Mouse (Mus musculus) regulatory T cell (primary cell): ENCODE measurements at regions not wholly inside any gene's neighbourhood (a gene's known extent, or its start where the extent isn't known, plus 50 kb on each side); places are given as distances from the start of the nearest gene placed in this dataset.

ENCODE experiments used
- in situ Hi-C: fragments of 300-600 bp; cut with MboI, MseI; formaldehyde crosslinking; loops from one replicate; pipeline ENCODE4 v1.15.1; 2025; ENCODE audit warnings: high pct_unique_total_duplicates

DNA sequence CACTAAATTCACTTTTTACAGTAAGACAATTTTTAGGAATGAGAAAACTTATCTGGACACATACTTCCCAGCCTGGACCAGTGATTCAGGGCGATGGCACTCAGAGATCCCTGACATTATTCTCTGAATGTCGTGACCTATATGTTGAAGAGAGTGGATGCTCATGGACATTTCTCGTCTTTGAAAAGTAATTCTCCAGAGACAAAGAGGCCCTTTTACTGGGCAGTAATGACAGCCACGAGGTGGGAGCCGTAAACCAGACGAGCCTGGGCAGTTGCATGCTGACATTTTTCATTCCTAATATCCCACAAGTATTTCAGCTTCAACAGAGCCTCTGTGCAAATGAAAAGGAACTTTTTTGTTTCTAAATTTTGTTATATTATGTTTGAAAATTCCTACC is 1041.3 kb downstream of the Slc22a22 start:
- in situ Hi-C loops, result no loop called here

DNA sequence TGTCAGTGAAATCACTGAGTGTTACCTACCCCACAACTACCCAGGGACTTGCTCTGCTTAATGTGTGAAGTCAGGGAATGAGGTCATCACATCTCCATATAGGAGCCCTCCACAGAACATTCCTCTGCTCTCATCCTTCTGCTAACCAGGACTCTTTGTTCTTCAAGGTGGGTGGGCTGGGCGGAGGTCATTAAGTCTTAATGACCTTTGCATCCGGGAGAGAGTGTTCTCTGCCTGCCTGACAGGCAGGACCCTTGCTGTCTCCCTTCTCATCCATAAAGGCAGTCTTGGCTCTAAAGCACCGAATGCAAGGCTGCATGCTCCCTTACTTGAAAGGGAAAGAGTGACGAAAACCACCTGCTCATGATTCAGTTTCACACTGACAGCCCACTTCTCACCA is 1051.4 kb downstream of the Slc22a22 start:
- in situ Hi-C loops, result no loop called here

DNA sequence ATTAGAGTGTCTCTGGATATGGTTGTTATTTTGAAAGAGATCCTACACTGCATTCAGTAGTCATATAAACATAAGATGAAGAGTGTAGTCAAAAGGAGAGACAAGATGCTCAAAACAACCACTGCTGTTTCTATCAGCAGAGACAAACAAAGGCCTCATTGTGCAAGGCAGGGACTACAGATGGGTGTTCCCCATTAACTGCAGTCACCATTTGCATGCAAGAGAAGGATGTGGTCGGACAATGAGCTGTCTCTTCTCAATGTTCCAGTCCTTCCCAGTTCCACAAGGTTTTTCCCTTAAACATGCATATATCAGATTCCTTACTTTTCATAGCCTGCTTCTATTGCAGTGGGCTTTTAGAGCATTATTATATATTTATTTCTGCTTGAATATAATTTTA is 1056.7 kb downstream of the Slc22a22 start:
- in situ Hi-C loops, result no loop called here

DNA sequence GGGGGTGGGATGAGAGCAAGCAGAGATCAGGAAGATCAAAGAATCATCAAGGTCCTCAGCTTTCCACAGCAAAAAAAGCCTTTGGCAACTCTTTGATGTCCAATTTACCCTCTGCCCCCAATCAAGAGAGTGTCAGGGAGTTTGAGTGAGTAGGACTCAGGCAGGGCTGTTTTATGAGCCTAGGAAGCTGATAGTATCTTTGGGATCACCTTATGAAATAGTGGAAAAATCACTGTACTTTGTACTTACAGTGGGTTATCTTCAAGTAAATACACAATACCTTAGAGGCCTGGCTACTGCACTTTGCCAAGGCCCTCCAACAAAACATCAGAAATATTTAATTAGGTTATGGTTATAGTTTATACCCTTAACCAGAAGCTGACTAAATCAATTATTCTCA is 1085.4 kb downstream of the Slc22a22 start:
- in situ Hi-C loops, result no loop called here

DNA sequence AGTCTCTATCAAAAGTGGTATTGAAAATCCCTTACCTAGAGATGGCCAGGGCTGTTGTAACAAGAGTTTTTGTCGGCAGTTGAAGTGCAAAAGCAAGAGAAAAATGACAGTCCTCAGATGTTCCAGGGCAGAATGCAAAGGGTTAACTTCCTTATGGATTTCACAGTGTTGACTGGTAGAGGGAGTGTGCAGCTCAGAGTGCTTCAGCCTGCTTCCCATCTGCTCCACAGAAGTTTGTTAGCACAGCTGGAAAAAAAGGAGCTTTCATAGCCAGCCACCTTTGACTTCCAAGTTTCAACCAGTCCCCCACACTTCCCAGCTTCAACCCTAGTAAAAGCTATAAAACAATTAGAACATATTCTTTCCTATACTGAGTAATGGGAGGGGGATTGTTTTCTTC is 1098.9 kb downstream of the Slc22a22 start:
- in situ Hi-C loops, result no loop called here

DNA sequence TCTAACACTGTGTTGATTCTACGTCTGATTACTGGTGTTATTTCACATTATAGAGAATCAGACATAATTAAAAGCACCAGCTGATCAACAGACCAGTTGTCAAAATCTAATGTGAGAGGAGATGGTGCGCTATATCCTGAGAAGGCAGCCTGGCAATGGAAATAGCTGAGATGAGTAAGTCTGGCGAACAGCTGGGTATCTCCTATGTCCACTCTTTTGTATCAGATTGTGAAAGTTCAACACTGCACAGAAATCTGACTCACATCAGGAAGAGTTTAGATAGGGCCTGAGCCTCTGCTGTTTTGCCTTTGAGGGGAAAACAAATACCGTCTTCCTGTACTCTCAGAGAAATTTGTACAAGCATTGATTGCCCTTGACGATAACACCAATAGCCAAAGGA is 1126.5 kb downstream of the Slc22a22 start:
- in situ Hi-C loops, result no loop called here

DNA sequence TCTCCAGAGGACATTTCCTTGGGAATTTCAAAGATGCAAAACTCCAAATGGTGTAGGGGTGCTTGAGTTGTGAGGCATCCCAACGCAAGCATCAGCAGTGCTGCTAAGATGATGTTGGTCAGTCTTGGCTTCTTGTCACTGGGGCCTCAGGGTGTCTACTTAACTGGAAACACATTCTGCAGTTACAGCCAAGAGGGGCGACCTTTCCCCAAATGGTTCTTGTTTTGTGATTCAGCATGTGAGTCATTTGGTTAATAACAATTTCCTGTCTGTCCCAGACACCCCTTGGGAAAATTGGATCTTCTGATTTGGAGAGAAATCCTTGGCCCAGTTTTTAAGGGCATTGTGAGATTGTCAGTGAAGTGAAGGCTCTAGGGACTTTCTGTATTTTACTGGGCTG is 1131.3 kb downstream of the Slc22a22 start:
- in situ Hi-C loops, result loop anchor here (25.0 kb wide), 1 partner anchor 1166 kb away; no protein-coding TSS in a partner anchor

DNA sequence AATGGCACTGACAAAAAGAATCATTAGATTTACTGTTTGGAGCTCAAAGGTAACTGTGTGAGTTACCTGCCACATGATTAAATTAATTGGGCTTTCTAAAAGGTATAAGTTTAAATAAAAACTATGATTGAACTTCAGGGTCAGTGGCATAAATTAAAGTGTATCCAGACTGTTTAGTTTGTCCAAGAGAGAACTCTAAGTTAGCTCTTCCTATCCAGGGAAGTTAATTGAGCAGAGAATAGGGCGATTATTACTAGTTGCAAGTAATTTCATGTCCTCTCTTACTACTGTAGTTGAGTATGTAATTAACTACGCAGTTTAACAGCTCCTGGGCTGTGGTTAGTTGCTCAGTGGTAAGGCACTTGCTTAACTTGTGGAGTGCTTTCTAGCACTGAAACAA is 1132.5 kb downstream of the Slc22a22 start:
- in situ Hi-C loops, result loop anchor here (25.0 kb wide), 1 partner anchor 1167 kb away; no protein-coding TSS in a partner anchor

DNA sequence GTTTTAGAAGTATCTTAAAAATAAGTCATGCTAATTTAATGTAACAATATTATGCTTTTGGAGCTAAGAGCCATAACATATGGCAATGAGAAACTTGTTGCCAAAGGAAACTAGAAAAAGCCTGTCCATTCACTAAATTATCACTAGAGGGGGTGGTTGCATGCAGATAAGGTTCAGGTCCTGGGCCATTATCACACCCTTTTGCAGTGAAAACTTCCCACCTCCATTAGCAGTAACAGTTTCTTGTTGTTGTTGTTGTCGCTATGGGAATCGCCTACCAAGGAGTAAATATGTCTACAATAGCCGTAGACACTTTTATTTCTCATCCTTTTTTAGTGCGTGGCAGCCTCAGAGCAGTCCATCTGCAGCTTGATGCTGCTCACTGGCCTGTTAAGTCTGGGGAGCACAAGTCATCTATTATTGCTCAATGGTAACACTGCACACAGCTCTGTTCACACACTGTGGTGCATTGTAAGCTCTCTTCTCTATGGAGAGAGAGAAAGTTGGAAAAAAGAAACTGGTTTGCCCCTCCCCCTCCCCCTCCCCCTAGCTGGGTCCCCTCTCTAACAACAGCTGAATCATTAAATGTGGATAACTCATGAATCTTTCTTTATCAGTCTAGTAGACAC is 1133.0 kb downstream of the Slc22a22 start:
- in situ Hi-C loops, result loop anchor here (25.0 kb wide), 1 partner anchor 1168 kb away; no protein-coding TSS in a partner anchor

DNA sequence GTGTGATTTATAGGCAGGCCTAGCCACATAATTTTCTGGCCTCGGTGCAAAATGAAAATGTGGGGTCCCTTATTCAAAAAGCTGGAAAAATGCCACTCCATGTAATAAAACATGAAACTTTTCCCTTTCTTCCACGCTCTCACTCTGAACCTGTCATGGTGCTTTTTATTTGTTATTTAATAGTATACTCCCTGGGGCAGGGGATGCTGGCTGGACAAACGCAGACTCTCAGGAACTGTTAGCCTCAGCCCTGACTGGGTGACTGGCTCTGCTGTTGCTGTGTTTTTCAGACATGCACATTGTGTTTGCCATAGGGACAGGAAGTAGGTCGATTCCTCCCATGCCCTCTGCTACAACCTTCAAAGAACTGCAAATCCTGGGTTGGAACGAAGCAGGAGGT is 1139.5 kb downstream of the Slc22a22 start:
- in situ Hi-C loops, result loop anchor here (25.0 kb wide), 1 partner anchor 1174 kb away; no protein-coding TSS in a partner anchor

DNA sequence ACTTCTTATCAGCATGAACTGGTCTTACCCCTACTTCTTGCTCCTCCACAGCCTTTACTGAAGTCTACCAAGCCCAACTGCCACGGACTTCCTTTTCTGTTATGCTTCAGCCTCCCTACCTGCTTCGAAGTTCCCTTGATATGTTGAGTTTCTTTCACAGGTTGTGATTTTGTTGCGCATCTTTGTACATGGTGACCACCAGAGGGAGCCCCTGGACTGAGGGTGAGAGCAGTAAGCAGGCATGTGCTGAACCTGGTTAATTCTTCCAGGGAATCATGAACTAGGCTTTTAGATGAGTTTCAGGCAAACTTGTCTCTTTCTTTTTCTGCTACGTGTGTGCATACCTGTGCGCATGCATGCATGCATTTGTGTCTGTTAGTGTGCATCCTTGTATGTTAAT is 1141.0 kb downstream of the Slc22a22 start:
- in situ Hi-C loops, result loop anchor here (25.0 kb wide), 1 partner anchor 1176 kb away; no protein-coding TSS in a partner anchor

DNA sequence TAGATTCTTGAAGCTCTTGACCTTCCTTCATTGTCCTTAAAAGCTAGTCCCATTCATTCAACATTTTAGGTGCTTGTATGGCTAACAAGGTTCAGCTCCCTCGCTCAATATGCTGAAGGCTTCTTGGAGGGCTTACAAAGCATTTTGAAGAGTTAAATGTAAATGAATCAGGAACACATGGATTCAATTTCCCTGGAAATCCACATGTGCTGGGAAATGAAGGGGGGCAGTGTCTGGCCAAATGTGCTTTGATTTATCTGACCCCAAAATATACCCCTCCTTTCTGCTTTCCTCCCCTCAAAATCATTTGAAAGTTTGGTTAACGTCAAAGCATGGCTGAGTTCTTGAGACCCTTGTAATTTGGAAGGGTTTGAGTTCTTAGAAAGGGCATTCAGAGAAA is 1142.4 kb downstream of the Slc22a22 start:
- in situ Hi-C loops, result loop anchor here (25.0 kb wide), 1 partner anchor 1177 kb away; no protein-coding TSS in a partner anchor

DNA sequence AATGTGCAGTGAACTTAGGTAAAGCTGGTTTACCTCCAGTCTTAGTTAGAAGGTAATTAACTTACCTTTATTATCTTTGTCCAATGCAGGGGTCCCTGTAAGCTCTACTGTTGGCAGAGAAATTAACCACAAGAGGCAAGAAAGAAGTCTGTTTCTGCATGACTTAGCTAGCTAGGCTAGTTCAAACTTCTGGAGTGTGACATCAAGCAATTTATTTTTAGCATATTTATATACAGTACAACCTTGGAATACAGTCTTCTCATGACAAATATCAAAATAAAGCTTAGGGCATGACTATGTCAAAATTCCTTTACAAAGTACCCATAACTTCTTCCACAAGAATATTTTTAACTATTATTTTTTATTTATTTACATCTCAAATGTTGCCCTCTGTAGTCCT is 1156.9 kb downstream of the Slc22a22 start:
- in situ Hi-C loops, result no loop called here

DNA sequence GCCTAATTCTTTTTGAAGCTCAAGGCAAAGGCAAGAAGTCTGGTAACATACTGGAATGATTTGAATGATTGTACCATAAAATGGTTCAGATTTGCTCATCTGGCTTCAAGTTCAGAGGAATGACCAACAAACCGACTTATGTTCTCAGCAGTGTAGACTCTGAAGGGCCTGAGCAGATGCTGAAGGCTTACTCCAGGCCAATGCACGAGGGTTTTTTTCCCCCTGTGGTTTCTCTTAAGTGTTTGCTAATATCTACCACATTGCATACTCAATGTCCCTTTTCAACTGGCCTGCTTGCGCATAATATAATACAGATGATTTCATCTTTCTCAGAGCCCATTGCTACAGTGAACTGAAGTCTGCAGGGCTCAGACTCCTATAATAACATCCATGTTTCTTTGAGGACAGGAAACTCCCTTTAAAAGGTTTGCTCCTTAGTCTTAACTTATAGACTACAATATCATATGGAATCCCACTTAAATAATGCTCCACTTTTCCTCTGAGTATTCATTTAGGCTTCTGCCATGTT is 1182.5 kb downstream of the Slc22a22 start:
- in situ Hi-C loops, result no loop called here

DNA sequence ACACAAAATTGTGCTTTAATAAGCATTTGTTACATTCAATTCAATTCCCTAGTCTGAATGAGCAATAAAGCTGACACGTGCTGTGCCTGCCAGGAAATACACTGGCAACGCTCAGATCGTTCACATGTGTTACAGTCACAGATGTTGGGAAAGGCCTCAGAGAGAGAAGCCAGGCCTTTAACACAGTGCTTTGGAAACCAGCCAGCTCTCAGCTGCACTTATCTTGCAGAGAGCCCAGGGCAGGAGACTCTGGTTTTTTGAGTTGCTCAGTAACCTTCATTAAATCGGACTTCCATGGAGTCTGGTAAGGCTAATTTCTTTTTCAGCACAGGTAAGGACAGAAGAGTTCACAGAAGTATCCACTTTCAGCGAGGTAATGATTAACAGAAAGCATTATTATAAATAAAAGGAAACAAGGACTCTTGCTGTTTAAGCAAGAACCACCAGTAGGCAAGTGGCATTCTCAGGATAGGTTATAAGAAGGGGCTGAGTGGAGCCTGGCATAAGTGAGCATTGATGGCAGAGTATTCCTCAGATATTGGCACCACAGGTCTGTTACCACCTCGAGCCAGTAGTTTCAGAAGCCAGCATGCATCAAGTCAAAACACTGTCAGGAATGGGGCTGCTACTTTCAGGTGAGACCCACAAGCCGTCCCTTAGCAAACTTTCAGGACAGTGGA is 1198.7 kb downstream of the Slc22a22 start:
- in situ Hi-C loops, result no loop called here

DNA sequence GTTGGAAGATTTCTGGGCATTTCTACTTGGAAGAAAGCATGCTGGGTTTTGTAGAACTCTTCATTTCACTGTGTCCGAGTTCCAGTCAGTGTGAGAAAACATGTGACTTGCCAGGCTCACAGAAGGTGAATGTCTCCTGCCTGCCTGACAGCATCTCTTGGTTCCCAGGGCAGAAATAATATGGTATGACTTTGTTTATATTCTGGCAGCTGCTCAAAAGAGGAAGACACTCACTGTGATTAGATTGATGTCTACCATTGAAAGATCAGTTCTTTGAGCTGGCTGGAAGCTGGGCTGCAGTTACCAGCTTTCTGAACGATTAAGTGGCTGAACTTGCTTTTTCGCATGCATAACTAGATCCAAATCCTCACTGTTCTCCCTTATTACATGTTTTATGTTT is 1199.4 kb downstream of the Slc22a22 start:
- in situ Hi-C loops, result no loop called here

DNA sequence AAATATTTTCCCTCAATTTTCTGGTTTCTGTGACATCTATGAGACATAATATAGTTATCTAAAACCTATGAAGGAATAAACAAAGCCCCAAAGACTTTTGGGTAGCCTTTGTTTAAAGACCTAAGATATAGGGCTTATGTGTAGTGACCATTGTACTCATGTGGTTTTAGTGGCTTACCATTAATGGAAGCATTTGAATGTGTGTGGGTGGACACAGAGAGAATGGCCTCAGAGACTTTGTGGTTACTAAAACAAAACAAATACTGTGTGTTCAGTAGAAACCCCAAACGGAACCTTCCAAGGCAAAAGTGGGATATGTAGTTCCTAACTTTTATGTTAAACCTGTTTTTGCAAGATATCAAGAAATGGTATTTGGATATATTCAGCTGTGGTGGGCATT is 1228.7 kb downstream of the Slc22a22 start:
- in situ Hi-C loops, result no loop called here

DNA sequence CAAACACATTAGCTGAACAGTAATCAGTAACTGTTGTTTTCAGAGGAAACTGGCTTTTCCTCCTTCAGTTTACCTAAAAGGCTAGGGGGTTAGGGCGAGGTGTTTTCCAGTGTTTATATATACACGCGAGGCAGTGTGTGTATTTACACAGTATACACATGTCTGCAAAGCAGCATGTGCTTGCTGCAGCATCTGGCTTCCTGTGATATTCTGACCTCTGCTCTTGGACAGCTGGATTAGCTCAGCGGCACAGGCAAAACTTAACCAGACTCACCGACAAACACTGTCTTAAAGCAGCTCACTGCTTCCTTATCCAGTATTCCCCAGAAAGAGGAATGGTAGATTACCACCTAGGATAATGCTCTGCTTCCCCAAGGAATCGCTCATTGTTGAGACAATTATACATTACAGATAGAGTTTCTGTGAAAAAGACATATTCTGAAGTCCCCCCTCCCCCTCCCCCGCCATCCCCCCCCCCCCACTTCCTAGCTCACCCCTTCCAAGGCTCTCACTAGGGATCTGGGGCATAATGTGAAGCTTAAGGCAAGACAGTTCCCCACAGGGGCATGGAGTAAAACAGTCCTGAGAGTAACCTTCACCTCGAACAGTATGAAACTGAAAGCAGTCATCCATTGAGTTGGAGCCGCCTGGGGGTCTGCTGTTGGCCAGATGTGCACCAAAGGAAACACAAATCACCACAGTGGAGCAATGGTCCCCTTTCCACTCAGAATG is 1233.3 kb downstream of the Slc22a22 start:
- in situ Hi-C loops, result loop anchor here (5.0 kb wide), 1 partner anchor 383 kb away; no protein-coding TSS in a partner anchor

DNA sequence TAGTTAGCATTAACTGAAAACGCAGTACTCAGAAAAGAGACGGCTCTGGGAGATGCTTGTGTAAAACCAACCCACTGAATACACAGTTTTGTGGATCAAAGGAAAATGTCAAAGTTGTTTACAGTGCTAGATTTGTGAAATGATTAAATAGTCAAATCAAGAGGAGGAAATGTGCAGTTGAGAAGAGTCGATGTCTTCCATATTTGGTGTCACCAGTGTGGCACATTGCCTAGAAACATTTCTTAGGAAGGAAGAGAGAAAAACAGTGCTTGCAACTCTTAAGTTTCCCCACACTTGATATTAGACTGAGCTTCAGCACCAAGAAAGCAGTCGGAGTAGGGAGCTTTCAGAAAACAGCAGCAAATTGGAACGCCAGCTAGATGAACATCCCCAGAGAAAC is 1274.9 kb downstream of the Slc22a22 start:
- in situ Hi-C loops, result no loop called here

DNA sequence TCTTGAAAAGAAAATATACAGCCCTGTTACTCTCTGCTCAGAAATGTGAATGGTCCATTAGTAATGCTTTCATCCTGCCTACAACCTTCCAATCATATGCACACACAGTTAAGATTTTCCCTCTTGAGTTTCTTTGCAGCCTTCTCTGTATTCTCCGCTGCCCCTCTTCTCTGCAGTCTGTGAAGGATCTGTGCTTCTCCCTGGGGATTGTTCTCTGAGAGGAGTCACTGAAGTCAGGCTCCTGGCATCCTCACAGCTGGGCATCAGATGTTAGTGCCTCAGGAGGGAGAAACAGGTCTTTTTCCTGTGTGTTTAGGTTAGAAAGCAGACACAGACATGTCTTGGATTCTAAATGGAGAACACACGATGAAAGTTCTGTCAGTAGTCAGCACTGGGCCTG is 1278.1 kb downstream of the Slc22a22 start:
- in situ Hi-C loops, result no loop called here

DNA sequence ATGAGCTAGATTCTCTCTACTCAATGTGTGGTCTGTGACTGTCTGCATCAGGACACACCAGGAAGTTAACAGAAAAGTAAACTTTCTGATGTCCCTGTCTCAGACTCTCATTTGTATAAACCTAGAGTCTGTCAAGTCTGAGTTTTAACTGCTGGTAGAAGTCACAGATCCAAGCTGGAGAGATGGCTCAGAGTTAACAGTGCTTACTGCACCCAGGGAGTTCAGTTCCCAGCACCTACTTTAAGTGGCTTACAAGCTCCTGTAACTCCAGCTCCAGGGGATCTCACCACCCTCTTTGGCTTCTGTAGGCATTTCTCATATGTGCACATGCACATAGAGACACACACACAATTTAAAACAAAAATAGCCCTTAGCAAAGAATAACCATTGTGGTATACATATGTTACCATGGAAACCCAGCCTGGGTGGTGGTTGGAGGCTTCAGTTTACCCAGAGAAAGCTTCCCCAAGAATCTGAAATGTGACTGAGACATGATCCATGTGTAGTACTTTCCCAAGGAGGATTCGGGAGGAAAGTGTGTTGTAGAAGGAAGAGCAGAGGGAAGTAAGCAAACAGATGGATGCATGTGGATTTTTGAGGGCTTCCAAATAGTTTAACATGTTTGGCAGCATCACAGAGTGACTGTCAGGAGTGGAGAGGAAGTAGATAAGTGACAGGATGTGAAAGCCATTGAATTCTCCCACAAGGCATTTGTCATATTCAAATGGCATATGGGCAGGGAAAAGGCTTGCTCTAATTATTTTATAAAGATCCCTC is 1279.8 kb downstream of the Slc22a22 start:
- in situ Hi-C loops, result no loop called here
